Mouse (Mus musculus) left cerebral cortex, adult 9 months (tissue): Measurements from ENCODE around the gene Ankzf1.
"Not testable (repeated sequence)": the region's sequence is repeated elsewhere in the genome, so short reads cannot be mapped to it uniquely, and the experiment has no call there.

Source experiments
- DNase-seq, 2 experiments: peaks; one replicate each; pipeline ENCODE4 v3.0.0; 2022; ENCODE audit warnings: low spot score in 2 of 2

The Ankzf1 gene

GRCm38 (mm10) chr1:75223532-75223931 is 31.6 kb downstream of the Ankzf1 start:
- no peak for DNase-seq

DNA sequence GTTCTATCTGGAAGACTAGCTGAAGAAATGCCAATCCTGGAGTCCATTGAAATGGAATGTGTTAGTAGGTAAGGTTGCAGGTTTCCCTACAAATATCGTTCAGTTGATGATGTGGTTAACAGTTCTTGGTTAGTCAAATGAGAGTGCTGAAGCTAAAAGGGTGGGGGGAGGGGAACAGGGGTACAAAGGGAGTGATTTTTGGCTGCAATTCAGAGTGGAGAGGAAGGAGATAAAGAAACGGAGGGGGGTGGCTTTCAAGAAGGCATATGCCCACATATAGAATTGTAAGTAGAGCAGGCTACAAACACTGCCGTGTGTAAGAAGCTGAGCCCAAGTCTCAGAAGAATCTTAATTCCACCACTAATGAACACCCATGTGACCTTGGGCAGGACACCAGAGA is 33.5 kb downstream of the Ankzf1 start:
- DNase-seq = no peak

GRCm38 (mm10) chr1:75226138-75226537 is 34.2 kb downstream of the Ankzf1 start:
- DNase-seq = no peak

DNA sequence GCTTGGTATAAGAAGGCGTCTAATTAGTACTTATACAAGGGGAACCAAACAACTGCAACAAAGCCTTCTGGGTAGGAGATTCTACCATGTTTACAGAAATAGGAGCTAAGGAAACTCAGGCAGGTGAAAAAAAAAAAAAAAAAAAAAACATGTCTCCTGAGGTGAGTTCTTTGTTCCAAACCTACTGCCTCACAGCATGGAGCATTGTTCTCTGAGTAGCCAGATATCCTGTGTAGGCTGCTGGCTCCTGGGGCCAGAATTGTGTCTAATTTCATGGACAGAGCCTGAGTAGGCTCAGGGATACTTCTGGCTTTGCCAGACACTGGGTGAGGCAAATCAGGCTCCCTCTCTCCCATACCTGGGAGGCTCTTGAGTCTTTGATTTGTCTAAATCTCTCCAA is 35.7 kb downstream of the Ankzf1 start:
- DNase-seq = no peak

DNA sequence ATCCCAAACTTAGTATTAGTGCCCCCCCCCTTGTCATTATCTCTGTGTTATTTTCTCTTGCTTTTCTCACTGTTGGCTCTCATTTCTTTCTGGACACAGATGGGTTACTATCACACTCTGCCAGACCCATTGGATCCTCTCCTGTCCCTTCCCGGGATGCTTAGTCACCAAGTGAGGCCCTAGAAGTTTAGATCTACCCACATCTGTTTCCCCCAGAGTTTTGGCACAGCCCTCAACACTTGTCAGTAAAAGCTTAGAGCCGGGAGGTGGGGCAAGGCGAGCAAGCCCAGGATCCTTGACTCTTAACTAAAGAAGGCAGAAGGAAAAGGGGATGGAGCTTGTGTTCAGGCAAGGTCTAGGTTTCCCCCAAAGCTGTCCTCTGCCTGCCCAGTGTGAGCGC is 37.2 kb downstream of the Ankzf1 start:
- no peak for DNase-seq

DNA sequence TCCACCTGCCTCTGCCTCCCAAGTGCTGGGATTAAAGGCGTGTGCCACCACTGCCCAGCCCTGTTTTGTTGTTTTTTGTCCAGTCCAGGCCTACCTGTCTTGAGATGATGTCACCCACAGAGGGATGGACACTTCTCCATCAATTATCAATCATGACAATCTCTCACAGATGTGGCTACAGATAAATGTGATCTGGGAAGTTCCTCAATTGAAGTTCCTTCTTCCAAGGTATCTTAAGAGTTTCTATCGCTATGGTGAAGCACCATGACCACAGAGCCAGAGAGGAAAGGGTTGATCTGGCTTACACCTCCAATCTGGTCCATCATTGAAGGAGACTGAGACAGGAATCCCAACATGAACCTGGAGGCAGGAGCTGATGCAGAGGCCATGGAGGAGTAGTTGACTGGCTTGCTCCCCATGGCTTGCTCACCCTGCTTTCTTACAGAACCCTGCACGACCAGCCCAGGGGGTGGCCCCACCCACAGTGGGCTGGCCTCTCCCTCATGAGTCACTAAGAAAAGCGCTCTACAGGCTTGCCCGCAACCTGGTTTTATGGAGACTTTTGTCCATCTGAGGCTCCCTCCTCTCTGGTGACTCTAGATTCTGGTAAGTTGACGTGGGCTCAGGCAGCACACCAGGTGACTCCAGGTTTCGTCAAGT is 38.5 kb downstream of the Ankzf1 start:
- no peak for DNase-seq

DNA sequence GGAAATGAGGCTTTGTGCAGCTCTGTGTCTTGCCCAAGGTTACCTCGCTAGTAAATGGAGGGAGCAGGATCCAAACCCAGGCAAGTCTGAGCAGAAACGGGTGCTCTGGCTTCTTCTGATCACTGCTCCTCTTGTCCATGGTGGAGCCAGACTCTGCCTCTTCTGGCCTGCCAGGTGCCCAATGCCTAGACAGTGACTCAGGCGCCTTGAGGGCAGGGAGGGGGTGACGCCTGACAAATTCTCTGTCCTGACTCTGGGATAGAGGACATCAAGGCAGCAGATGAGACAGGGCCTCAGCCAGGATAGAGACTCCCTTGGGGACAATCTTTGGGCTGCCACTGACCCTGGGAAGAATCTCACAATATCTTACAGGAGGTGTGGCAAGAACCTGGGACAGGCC is 39.3 kb downstream of the Ankzf1 start:
- no peak for DNase-seq

DNA sequence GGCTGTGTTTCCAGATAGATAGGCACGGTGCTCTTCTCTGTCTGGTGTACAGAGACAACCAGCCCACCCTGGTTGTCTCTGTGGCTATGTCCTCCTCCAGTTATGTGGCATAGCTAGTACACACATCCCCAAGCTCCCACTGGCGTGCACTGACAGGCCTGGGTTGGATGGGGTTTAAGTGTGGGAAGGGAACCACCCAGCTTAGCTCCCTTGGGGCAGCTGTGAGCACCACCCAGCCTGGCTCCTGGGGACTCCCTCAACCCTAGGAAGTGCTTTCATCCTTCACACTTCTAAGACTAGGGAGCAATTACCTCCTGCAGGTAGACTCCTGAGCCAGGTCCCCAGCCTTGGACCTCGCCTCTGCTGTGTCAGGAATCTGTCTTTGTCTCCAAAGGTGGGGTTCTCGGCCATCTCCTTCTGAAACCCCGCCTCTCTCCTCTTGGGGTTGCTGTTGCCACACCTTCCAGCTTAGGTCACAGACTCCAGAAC is 39.8 kb downstream of the Ankzf1 start, which contains the start of gene A630095N17Rik:
Gene A630095N17Rik (minus strand): TSS at position 439 of the 489 bp plus-strand sequence.
- DNase-seq = no peak

- not testable (repeated sequence) for DNase-seq
These were observed 40.5 kb downstream of the Ankzf1 start for GRCm38 (mm10) chr1:75232489-75232888.

GRCm38 (mm10) chr1:75234606-75235005 is 42.7 kb downstream of the Ankzf1 start:
- peak in 1 of 2 experiments; percentile 84 for DNase-seq

- DNase-seq = peak in 1 of 2 experiments; percentile 86
These were observed 44.4 kb downstream of the Ankzf1 start, which contains the start of gene Dnajb2 for GRCm38 (mm10) chr1:75236117-75237050. Dnajb2 (plus strand) TSS chr1:75236406.

DNA sequence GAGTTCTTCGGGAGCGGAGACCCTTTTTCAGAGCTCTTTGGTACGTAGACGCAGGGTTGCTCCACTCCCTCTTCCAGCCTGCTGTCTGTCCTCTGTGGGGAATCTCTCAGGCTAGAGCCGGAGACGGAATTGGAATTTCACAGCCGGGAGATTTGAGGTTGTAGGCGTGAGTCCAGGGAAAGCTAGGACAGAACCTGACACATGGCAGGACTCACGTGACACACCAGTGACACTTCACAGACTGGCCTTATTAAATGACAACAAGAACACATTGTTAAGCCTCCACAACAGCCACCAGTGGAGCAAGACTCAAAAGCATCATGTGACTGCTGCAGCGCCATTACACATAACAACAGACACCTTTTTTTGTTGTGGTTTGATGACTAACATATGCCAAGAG is 47.6 kb downstream of the Ankzf1 start:
- DNase-seq = peak in 1 of 2 experiments; percentile 67

DNA sequence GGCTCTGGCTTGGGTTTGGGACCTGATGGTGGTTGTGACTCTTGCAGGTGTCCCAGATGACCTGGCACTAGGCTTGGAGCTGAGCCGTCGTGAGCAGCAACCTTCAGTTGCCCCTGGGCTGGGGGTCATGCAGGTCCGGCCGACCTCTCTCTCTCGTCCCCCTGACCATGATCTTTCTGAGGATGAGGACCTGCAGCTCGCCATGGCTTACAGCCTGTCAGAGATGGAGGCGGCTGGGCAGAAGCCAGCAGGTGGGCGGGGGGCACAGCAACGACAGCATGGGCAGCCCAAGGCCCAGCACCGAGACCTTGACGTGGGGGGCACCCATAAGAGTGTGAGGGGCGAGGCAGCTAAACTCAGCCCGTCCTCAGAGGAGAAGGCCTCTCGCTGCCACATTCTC is 51.5 kb downstream of the Ankzf1 start:
- no peak for DNase-seq

- no peak for DNase-seq
These were observed 52.4 kb downstream of the Ankzf1 start for GRCm38 (mm10) chr1:75244175-75244826.

DNA sequence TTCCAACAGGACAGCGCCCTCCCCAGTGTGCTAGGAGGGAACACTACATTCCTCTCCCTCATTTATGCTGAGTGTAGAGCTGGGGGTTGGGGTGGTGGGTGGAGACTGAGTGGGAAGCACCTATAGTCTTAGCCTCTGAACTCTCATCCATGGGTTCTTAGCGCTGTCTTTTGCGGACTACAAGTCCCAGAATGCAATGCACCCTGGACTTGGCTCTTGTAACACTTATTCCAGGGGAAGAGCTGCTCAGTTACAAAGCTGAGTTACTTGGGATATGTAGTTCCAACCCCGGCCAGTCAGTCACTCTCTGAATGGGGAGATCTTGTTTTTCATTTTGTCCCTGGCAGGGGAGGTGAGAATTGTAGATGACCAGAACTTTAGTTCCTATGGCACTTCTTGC is 52.9 kb downstream of the Ankzf1 start:
- peak in 1 of 2 experiments; percentile 76 for DNase-seq

DNA sequence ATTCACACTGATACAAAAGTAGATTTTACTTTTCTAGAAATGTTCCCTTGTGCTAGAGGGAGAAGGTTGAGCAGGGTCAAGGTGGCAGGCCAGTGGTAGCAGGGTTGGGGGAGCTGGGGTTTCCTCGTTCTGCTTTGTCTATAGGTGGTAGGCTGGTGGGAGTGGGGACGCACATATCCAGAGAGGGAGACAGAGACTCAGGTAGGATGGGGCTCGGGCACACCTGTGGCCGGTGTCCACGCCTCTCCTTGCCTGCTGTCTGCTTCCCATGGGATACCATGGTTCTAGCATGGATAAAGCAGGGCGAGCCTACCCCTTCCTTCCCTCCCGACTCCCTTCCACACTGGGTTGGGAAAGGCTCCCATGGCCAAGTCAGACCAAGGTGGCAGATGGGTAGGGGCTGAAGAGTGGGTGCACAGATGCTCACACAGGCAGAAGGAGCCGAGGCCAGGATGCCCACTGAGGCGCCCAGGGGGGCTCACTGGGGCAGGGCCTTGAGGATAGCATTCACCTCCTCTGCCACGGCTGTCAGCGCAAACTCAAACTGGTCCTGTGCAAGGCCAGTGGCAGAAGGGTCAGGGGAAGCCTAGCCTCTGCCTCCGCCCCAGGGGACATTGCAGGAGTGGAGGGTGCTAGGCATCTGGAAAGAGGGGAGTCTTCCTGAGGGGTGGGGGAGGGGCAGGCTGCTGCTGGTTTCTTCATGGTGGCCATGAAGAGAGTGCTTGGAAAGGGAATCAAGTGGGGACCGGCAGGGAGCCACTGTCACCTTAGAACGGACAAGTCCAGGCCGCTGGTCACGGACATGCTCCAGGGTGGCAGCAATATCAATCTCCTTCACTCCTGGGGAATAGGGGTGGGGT is 55.4 kb downstream of the Ankzf1 start:
- no peak for DNase-seq

- peak in 1 of 2 experiments; percentile 61 for DNase-seq
These were observed 56.3 kb downstream of the Ankzf1 start for GRCm38 (mm10) chr1:75248041-75248772.
